Mouse (Mus musculus) lung, postnatal 0 days (tissue): ENCODE measurements around the gene Mical3. TPM values are rescaled to one million over a fixed set of nuclear protein-coding genes. Genes with fewer than 3 reads are reported as not detected.
A peak's percentile ranks its signal among the peaks of the same experiment; 100 is the strongest.

ENCODE experiments used
- ATAC-seq: fragments of 200-750 bp; cut with Nextera tagmentation; 2 replicates; pipeline ENCODE4 v1.8.0; 2017; ENCODE audit warnings: moderate library complexity
- DNase-seq: peaks from one replicate; pipeline ENCODE4 v3.0.0-alpha.2; 2016; ENCODE audit warnings: low spot score
- H3K27ac ChIP-seq: fragments of 300-500 bp; sonication (generic); 2 replicates; pipeline ENCODE4 v1.5.1; 2014; ENCODE audit warnings: antibody characterized with exemption, mild to moderate bottlenecking, low read length, mixed read lengths
- H3K27me3 ChIP-seq: fragments of 300-500 bp; sonication (generic); replicated peaks from 2 replicates; pipeline ENCODE4 v1.6.1; 2014; ENCODE audit warnings: low read length, mixed read lengths; ENCODE audit not compliant: insufficient read depth
- H3K36me3 ChIP-seq: fragments of 300-500 bp; sonication (generic); 2 replicates; pipeline ENCODE4 v1.6.1; 2014; ENCODE audit warnings: low read length, mixed read lengths; ENCODE audit not compliant: insufficient read depth
- H3K4me1 ChIP-seq: fragments of 300-500 bp; sonication (generic); 2 replicates; pipeline ENCODE4 v1.6.1; 2014; ENCODE audit warnings: antibody characterized with exemption, low read depth, low read length, mixed read lengths; ENCODE audit not compliant: insufficient read depth
- H3K4me2 ChIP-seq: fragments of 300-500 bp; sonication (generic); replicated peaks from 2 replicates; pipeline ENCODE4 v1.6.1; 2014; ENCODE audit warnings: low read depth, mild to moderate bottlenecking, low read length, moderate library complexity, mixed read lengths
- H3K4me3 ChIP-seq: fragments of 300-500 bp; sonication (generic); 2 replicates; pipeline ENCODE4 v1.5.1; 2014; ENCODE audit warnings: low read depth, low read length
- H3K9ac ChIP-seq: fragments of 300-500 bp; sonication (generic); replicated peaks from 2 replicates; pipeline ENCODE4 v1.6.1; 2014; ENCODE audit warnings: low read depth, mild to moderate bottlenecking
- H3K9me3 ChIP-seq: fragments of 300-500 bp; sonication (generic); 2 replicates; pipeline ENCODE4 v1.6.1; 2016; ENCODE audit warnings: low read length, mixed read lengths
- CTCF ChIP-seq: IDR thresholded peaks from 2 replicates; pipeline ENCODE4 v1.5.1; 2016; ENCODE audit warnings: antibody characterized with exemption, mild to moderate bottlenecking
- EP300 ChIP-seq: IDR thresholded peaks from 2 replicates; pipeline ENCODE4 v1.6.1; 2016; ENCODE audit warnings: antibody characterized with exemption, mild to moderate bottlenecking, control low read depth
- WGBS: fragments of 180-500 bp; shearing (Covaris S2); extraction: QIAGEN DNeasy Blood & Tissue Kit; methylation state at CpG from one replicate; pipeline ENCODE4 v1.1.7; 2014; 5-methylcytosine and 5-hydroxymethylcytosine counted together
- polyA plus RNA-seq: library from polyadenylated mRNA; unstranded; fragments of >200 nt; fragmentation: Nextera tagmentation; extraction: Ambion mirVana; gene quantifications from 2 replicates; pipeline ENCODE4 v1.2.1, GENCODE M21; 2015

The Mical3 gene
- polyA plus RNA-seq, 1 experiment from 2014 or later, result 12.8 TPM

DNA sequence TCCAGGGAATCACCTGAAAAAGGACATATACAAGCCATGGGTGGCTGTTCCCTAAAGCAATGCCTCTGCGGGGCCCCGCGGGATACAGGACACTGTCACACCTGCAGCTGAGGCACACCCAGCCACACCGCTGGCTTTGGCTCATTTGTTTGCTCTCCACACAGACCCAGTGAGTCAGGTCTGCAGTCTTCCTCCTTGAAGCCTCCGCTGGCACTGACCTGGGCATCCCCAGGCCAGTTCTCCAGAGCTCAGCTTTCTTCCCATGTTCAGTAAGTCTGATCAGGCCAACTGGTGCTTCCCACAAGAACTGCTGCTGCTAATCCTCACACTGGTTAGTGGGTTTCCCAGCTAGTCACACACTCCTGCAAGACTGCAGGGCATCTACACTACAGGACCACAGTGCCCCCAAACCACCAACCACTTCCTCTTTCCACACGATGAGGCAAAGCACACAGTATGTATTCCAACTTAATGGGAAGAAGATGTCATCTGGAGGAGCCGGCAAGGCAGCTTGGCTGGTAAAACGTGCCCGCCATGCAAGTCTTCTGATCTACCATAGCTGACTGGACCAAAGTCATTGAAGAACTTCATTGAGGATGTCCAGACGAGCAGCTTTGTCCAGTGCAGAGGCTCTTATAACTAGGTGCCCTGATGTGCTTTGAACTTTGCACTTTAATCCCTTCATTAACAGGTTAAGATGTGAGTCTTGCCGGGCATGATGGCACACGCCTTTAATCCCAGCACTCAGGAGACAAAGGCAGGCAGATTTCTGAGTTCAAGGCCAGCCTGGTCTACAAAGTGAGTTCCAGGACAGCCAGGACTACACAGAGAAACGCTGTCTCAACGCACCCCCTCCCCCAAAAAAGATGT lies 228.8 kb downstream of the Mical3 start:
- Histone ChIP-seq H3K27me3 (no peaks in the 10 kb centered on the region), H3K27ac (no peak overlapping the region), H3K4me1 (no peaks in the 10 kb centered on the region), H3K36me3 (no peaks in the 10 kb centered on the region), H3K9me3 (no peaks in the 10 kb centered on the region), H3K9ac (no peak overlapping the region), H3K4me3 (no peak overlapping the region), H3K4me2 (no peak overlapping the region)
- no peak for TF ChIP-seq CTCF
- TF ChIP-seq EP300, result no peak
- no peak for ATAC-seq
- 80% methylated on average over 14 of the region's 14 CpGs for WGBS
- no peak for DNase-seq

- no peak overlapping the region for H3K4me2 ChIP-seq
- H3K9ac ChIP-seq, result no peak overlapping the region
- no peak for TF ChIP-seq EP300
- TF ChIP-seq CTCF, result peak; percentile 94
- H3K27me3 ChIP-seq, result no peaks in the 10 kb centered on the region
- H3K4me3 ChIP-seq, result no peak overlapping the region
- ATAC-seq, result peak; percentile 67
- H3K36me3 ChIP-seq, result no peaks in the 10 kb centered on the region
- 65% methylated on average over 6 of the region's 6 CpGs for WGBS
- no peak overlapping the region for H3K27ac ChIP-seq
- no peaks in the 10 kb centered on the region for H3K9me3 ChIP-seq
- peak; percentile 76 for DNase-seq
- no peaks in the 10 kb centered on the region for H3K4me1 ChIP-seq
Observed at GRCm38 (mm10) chr6:120898188-120898833, 232.5 kb downstream of the Mical3 start.

DNA sequence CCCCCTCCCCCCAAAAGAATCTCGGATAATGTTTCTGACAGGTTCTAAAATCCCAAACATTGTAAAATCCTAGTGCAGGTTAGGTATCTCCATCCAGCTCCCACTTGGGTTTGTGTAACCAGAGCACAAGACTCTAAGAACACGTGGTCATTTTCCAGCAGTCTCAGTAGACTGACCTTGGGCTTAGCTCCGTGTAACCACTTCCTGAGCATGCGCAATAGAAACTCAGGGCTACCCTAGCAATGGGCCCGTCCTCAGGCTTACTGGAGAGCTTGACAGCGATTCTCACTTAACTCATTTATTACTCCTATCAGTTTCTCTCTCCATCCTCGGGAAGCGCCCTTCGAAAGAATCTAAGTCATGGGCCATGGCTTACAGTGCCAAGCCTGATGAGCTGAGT lies 236.3 kb downstream of the Mical3 start:
- Histone ChIP-seq H3K27ac (no peak overlapping the region), H3K4me2 (no peak overlapping the region), H3K36me3 (no peaks in the 10 kb centered on the region), H3K4me1 (no peaks in the 10 kb centered on the region), H3K9me3 (no peaks in the 10 kb centered on the region), H3K9ac (no peak overlapping the region), H3K27me3 (no peaks in the 10 kb centered on the region), H3K4me3 (no peak overlapping the region)
- 79% methylated on average over 9 of the region's 9 CpGs for WGBS
- ATAC-seq (no peak), DNase-seq (no peak)
- no peak for TF ChIP-seq CTCF
- no peak for TF ChIP-seq EP300

GRCm38 (mm10) chr6:120894089-120894488 lies 236.7 kb downstream of the Mical3 start:
- no peak overlapping the region for H3K4me2 ChIP-seq
- 93% methylated on average over 9 of the region's 9 CpGs for whole genome bisulfite sequencing
- no peak overlapping the region for H3K9ac ChIP-seq
- H3K27me3 ChIP-seq, result no peaks in the 10 kb centered on the region
- DNase-seq (no peak), ATAC-seq (no peak)
- no peak overlapping the region for H3K4me3 ChIP-seq
- no peak for TF ChIP-seq EP300
- TF ChIP-seq CTCF, result no peak
- H3K27ac ChIP-seq, result no peak overlapping the region
- no peaks in the 10 kb centered on the region for H3K9me3 ChIP-seq
- H3K4me1 ChIP-seq, result no peaks in the 10 kb centered on the region
- H3K36me3 ChIP-seq, result no peaks in the 10 kb centered on the region

- peaks cover 15% of the 10 kb centered on the region; the same call in 1 of the 2 replicates for H3K36me3 ChIP-seq
- no peak for ATAC-seq
- no peak overlapping the region for H3K4me3 ChIP-seq
- H3K4me2 ChIP-seq, result no peak overlapping the region
- TF ChIP-seq EP300 (no peak), CTCF (no peak)
- H3K27ac ChIP-seq, result no peak overlapping the region
- H3K27me3 ChIP-seq, result no peaks in the 10 kb centered on the region
- no peak for DNase-seq
- H3K4me1 ChIP-seq, result no peaks in the 10 kb centered on the region
- whole genome bisulfite sequencing, result 74% methylated on average over 17 of the region's 17 CpGs
- no peak overlapping the region for H3K9ac ChIP-seq
- H3K9me3 ChIP-seq, result no peaks in the 10 kb centered on the region
Observed at GRCm38 (mm10) chr6:120886696-120887095, 244.1 kb downstream of the Mical3 start.

DNA sequence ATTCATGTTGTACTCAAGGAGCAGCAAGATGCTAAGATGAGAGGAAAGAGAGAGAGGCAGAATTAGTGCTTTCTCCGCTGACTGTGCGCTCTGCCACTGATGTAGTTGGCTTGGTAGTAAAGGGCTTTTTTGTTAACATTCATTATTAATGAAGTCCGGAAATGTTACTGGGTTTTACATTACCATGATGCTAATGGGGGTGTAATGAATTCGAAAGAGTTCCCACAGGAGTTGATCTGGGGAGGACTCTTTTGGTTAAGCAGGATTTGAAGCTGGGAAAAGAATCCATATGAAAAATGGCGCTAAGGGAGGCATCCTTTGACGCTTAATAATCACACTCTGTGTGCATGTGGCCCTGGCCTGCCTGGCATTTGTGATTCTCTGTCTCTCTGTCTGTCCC lies 246.4 kb downstream of the Mical3 start:
- DNase-seq (no peak), ATAC-seq (no peak)
- Histone ChIP-seq H3K4me1 (no peaks in the 10 kb centered on the region), H3K27me3 (no peaks in the 10 kb centered on the region), H3K4me3 (no peak overlapping the region), H3K4me2 (no peak overlapping the region), H3K27ac (no peak overlapping the region), H3K36me3 (peaks cover 15% of the 10 kb centered on the region; the same call in 1 of the 2 replicates), H3K9me3 (no peaks in the 10 kb centered on the region), H3K9ac (no peak overlapping the region)
- no peak for TF ChIP-seq CTCF
- 98% methylated on average over 6 of the region's 6 CpGs for WGBS

Other genes starting within 250 kb of the Mical3 start
- 8.4 and 8.7 TPM in 2 replicates for gene Bid, start 214.1 kb downstream of the Mical3 start, polyA plus RNA-seq
- gene Pex26, start 52.7 kb upstream of the Mical3 start, polyA plus RNA-seq, result 5.9 and 6.2 TPM in 2 replicates
- gene Tuba8, start 79.7 kb upstream of the Mical3 start, polyA plus RNA-seq, result 12.1 and 13.9 TPM in 2 replicates
- gene Usp18, start 114.9 kb upstream of the Mical3 start, polyA plus RNA-seq, result 27.0 and 30.4 TPM in 2 replicates
- 0.26 and 0.42 TPM in 2 replicates for gene Slc6a13, start 169.2 kb upstream of the Mical3 start, polyA plus RNA-seq
- gene Slc6a12, start 212.1 kb upstream of the Mical3 start, polyA plus RNA-seq, result not detected in 2 replicates